Mouse (Mus musculus): ENCODE data around the gene AI837181. TPM values are rescaled to one million over a fixed set of nuclear protein-coding genes. Genes with fewer than 3 reads are reported as not detected.

AI837181 gene
- 46.1 and 48.8 TPM in 2 replicates for polyA plus RNA-seq (2015; fragmentation: Nextera tagmentation; extraction: Ambion mirVana)

GRCm38 (mm10) chr19:5424782-5425741 lies at the start of gene AI837181, which contains the start of gene Drap1:
Gene AI837181 (plus strand): TSS chr19:5425144.
Gene Drap1 (minus strand): TSS chr19:5424979.

GRCm38 (mm10) chr19:5388588-5389242 lies 36.2 kb upstream of the AI837181 start, which contains the start of gene Sart1:
Gene Sart1 (minus strand): TSS chr19:5388703.

GRCm38 (mm10) chr19:5402293-5402692 lies 22.7 kb upstream of the AI837181 start, which contains the start of gene Tsga10ip:
Gene Tsga10ip (minus strand): TSS chr19:5402526.

GRCm38 (mm10) chr19:5447515-5448353 lies 22.8 kb downstream of the AI837181 start, which contains the start of gene Fosl1:
Gene Fosl1 (plus strand): TSS chr19:5447547.

GRCm38 (mm10) chr19:5457746-5458442 lies 33.0 kb downstream of the AI837181 start, which contains the start of gene Ccdc85b:
Gene Ccdc85b (minus strand): TSS chr19:5457894.

GRCm38 (mm10) chr19:5460465-5460911 lies 35.5 kb downstream of the AI837181 start, which contains the start of gene Fibp:
Gene Fibp (plus strand): TSS chr19:5460615.

GRCm38 (mm10) chr19:5468374-5468773 lies 43.4 kb downstream of the AI837181 start, which contains the start of gene Ctsw:
Gene Ctsw (minus strand): TSS chr19:5468507.

GRCm38 (mm10) chr19:5473720-5474119 lies 48.8 kb downstream of the AI837181 start, which contains the start of gene Efemp2:
Gene Efemp2 (plus strand): TSS chr19:5473954.

Other genes starting within 250 kb of the AI837181 start
- 6.6 and 7.4 TPM in 2 replicates for gene Pacs1, start 152.0 kb upstream of the AI837181 start, polyA plus RNA-seq (2015; fragmentation: Nextera tagmentation; extraction: Ambion mirVana)
- 128 and 129 TPM in 2 replicates for gene Sf3b2, start 129.7 kb upstream of the AI837181 start, polyA plus RNA-seq (2015; fragmentation: Nextera tagmentation; extraction: Ambion mirVana)
- gene Gal3st3, start 126.8 kb upstream of the AI837181 start, polyA plus RNA-seq (2015; fragmentation: Nextera tagmentation; extraction: Ambion mirVana): 0.45 and 0.57 TPM in 2 replicates
- not detected in 2 replicates for gene Catsper1, start 89.4 kb upstream of the AI837181 start, polyA plus RNA-seq (2015; fragmentation: Nextera tagmentation; extraction: Ambion mirVana)
- gene Cst6, start 75.6 kb upstream of the AI837181 start, polyA plus RNA-seq (2015; fragmentation: Nextera tagmentation; extraction: Ambion mirVana): 4.5 and 13.1 TPM in 2 replicates
- 21.4 and 25.3 TPM in 2 replicates for gene Eif1ad, start 58.4 kb upstream of the AI837181 start, polyA plus RNA-seq (2015; fragmentation: Nextera tagmentation; extraction: Ambion mirVana)
- 216 and 231 TPM in 2 replicates for gene Banf1, start 58.0 kb upstream of the AI837181 start, polyA plus RNA-seq (2015; fragmentation: Nextera tagmentation; extraction: Ambion mirVana)
- gene Sart1, start 36.4 kb upstream of the AI837181 start, polyA plus RNA-seq (2015; fragmentation: Nextera tagmentation; extraction: Ambion mirVana): 22.0 and 29.6 TPM in 2 replicates
- 0.13 TPM in 1 of 2 replicates, not detected in the other for gene Tsga10ip, start 22.6 kb upstream of the AI837181 start, polyA plus RNA-seq (2015; fragmentation: Nextera tagmentation; extraction: Ambion mirVana)
- 361 and 364 TPM in 2 replicates for gene Drap1, start 165 bp upstream of the AI837181 start, polyA plus RNA-seq (2015; fragmentation: Nextera tagmentation; extraction: Ambion mirVana)
- not detected in 2 replicates for gene Fosl1, start 22.4 kb downstream of the AI837181 start, polyA plus RNA-seq (2015; fragmentation: Nextera tagmentation; extraction: Ambion mirVana)
- 6.8 and 8.5 TPM in 2 replicates for gene Ccdc85b, start 32.8 kb downstream of the AI837181 start, polyA plus RNA-seq (2015; fragmentation: Nextera tagmentation; extraction: Ambion mirVana)
- 59.8 and 61.8 TPM in 2 replicates for gene Fibp, start 35.5 kb downstream of the AI837181 start, polyA plus RNA-seq (2015; fragmentation: Nextera tagmentation; extraction: Ambion mirVana)
- gene Ctsw, start 43.4 kb downstream of the AI837181 start, polyA plus RNA-seq (2015; fragmentation: Nextera tagmentation; extraction: Ambion mirVana): 0.15 and 0.55 TPM in 2 replicates
- 53.2 and 70.8 TPM in 2 replicates for gene Efemp2, start 48.8 kb downstream of the AI837181 start, polyA plus RNA-seq (2015; fragmentation: Nextera tagmentation; extraction: Ambion mirVana)
- gene Mus81, start 63.3 kb downstream of the AI837181 start, polyA plus RNA-seq (2015; fragmentation: Nextera tagmentation; extraction: Ambion mirVana): 29.2 and 31.8 TPM in 2 replicates
- 666 and 916 TPM in 2 replicates for gene Cfl1, start 65.3 kb downstream of the AI837181 start, polyA plus RNA-seq (2015; fragmentation: Nextera tagmentation; extraction: Ambion mirVana)
- 0.14 TPM in 1 of 2 replicates, not detected in the other for gene 1700020D05Rik, start 78.6 kb downstream of the AI837181 start, polyA plus RNA-seq (2015; fragmentation: Nextera tagmentation; extraction: Ambion mirVana)
- 6.4 and 8.5 TPM in 2 replicates for gene Snx32, start 85.4 kb downstream of the AI837181 start, polyA plus RNA-seq (2015; fragmentation: Nextera tagmentation; extraction: Ambion mirVana)
- 0.65 TPM in 1 of 2 replicates, not detected in the other for gene Ovol1, start 135.5 kb downstream of the AI837181 start, polyA plus RNA-seq (2015; fragmentation: Nextera tagmentation; extraction: Ambion mirVana)
- gene Ap5b1, start 142.9 kb downstream of the AI837181 start, polyA plus RNA-seq (2015; fragmentation: Nextera tagmentation; extraction: Ambion mirVana): 1.1 and 2.0 TPM in 2 replicates
- 48.4 and 58.1 TPM in 2 replicates for gene Rnaseh2c, start 176.7 kb downstream of the AI837181 start, polyA plus RNA-seq (2015; fragmentation: Nextera tagmentation; extraction: Ambion mirVana)
- gene Kat5, start 185.1 kb downstream of the AI837181 start, polyA plus RNA-seq (2015; fragmentation: Nextera tagmentation; extraction: Ambion mirVana): 28.4 and 28.8 TPM in 2 replicates
- 24.4 and 28.3 TPM in 2 replicates for gene Rela, start 212.3 kb downstream of the AI837181 start, polyA plus RNA-seq (2015; fragmentation: Nextera tagmentation; extraction: Ambion mirVana)
- 20.3 and 21.1 TPM in 2 replicates for gene Sipa1, start 238.6 kb downstream of the AI837181 start, polyA plus RNA-seq (2015; fragmentation: Nextera tagmentation; extraction: Ambion mirVana)